Mouse (Mus musculus): ENCODE data around the gene Whrn. TPM values are rescaled to one million over a fixed set of nuclear protein-coding genes. Genes with fewer than 3 reads are reported as not detected.

Whrn gene
- total and polyA plus RNA-seq, 2 experiments from 2014 or later: 3.8 to 13.0 TPM

GRCm38 (mm10) chr4:63486523-63486922 is 9.3 kb downstream of the Whrn start:
- H3K36me3 ChIP-seq (ENCODE audit: insufficient read depth): no peaks in the 10 kb centered on the region
- H3K27ac ChIP-seq (ENCODE audit: low read depth, low read length): no peak overlapping the region
- no peak overlapping the region for H3K4me2 ChIP-seq (ENCODE audit: low read depth)
- H3K4me3 ChIP-seq (ENCODE audit: low read depth, low read length): no peak overlapping the region
- no peaks in the 10 kb centered on the region for H3K9me3 ChIP-seq (ENCODE audit: low read length)
- no peak overlapping the region for H3K9ac ChIP-seq
- H3K4me1 ChIP-seq (ENCODE audit: insufficient read depth): no peaks in the 10 kb centered on the region
- no peak for TF ChIP-seq CTCF (IDR thresholded peaks at IDR 0.05; ENCODE audit: low read depth)
- no peak for ATAC-seq
- no peak for DNase-seq
- WGBS: 46% methylated on average over 4 of the region's 4 CpGs
- H3K27me3 ChIP-seq (ENCODE audit: insufficient read depth, low read length): no peaks in the 10 kb centered on the region

- Histone ChIP-seq H3K36me3 (ENCODE audit: insufficient read depth) (no peaks in the 10 kb centered on the region), H3K4me1 (ENCODE audit: insufficient read depth) (no peaks in the 10 kb centered on the region), H3K9me3 (ENCODE audit: low read length) (no peaks in the 10 kb centered on the region), H3K27ac (ENCODE audit: low read depth, low read length) (no peak overlapping the region), H3K27me3 (ENCODE audit: insufficient read depth, low read length) (no peaks in the 10 kb centered on the region), H3K4me3 (ENCODE audit: low read depth, low read length) (no peak overlapping the region), H3K9ac (no peak overlapping the region), H3K4me2 (ENCODE audit: low read depth) (no peak overlapping the region)
- ATAC-seq (no peak), DNase-seq (no peak)
- TF ChIP-seq CTCF (IDR thresholded peaks at IDR 0.05; ENCODE audit: low read depth): no peak
- WGBS: 55% methylated on average over 7 of the region's 7 CpGs
Observed at GRCm38 (mm10) chr4:63483741-63484140, 12.1 kb downstream of the Whrn start.

GRCm38 (mm10) chr4:63480845-63481167 is 15.0 kb downstream of the Whrn start:
- ATAC-seq (no peak), DNase-seq (no peak)
- Histone ChIP-seq H3K9me3 (ENCODE audit: low read length) (no peaks in the 10 kb centered on the region), H3K27me3 (ENCODE audit: insufficient read depth, low read length) (no peaks in the 10 kb centered on the region), H3K36me3 (ENCODE audit: insufficient read depth) (no peaks in the 10 kb centered on the region), H3K4me2 (ENCODE audit: low read depth) (no peak overlapping the region), H3K9ac (no peak overlapping the region), H3K27ac (ENCODE audit: low read depth, low read length) (no peak overlapping the region), H3K4me3 (ENCODE audit: low read depth, low read length) (no peak overlapping the region), H3K4me1 (ENCODE audit: insufficient read depth) (no peaks in the 10 kb centered on the region)
- 53% methylated on average over 11 of the region's 11 CpGs for WGBS
- TF ChIP-seq CTCF (IDR thresholded peaks at IDR 0.05; ENCODE audit: low read depth): no peak

GRCm38 (mm10) chr4:63480098-63480844 is 15.5 kb downstream of the Whrn start:
- TF ChIP-seq CTCF (IDR thresholded peaks at IDR 0.05; ENCODE audit: low read depth): peak; percentile 81
- Histone ChIP-seq H3K4me3 (ENCODE audit: low read depth, low read length) (no peak overlapping the region), H3K36me3 (ENCODE audit: insufficient read depth) (no peaks in the 10 kb centered on the region), H3K4me1 (ENCODE audit: insufficient read depth) (no peaks in the 10 kb centered on the region), H3K9ac (no peak overlapping the region), H3K9me3 (ENCODE audit: low read length) (no peaks in the 10 kb centered on the region), H3K4me2 (ENCODE audit: low read depth) (no peak overlapping the region), H3K27me3 (ENCODE audit: insufficient read depth, low read length) (no peaks in the 10 kb centered on the region), H3K27ac (ENCODE audit: low read depth, low read length) (no peak overlapping the region)
- WGBS: 39% methylated on average over 11 of the region's 11 CpGs
- peak; percentile 59; the same call in 1 of the 2 replicates for ATAC-seq
- DNase-seq: peak; percentile 54

GRCm38 (mm10) chr4:63478036-63478435 is 17.8 kb downstream of the Whrn start:
- Histone ChIP-seq H3K27me3 (ENCODE audit: insufficient read depth, low read length) (no peaks in the 10 kb centered on the region), H3K9me3 (ENCODE audit: low read length) (no peaks in the 10 kb centered on the region), H3K4me1 (ENCODE audit: insufficient read depth) (no peaks in the 10 kb centered on the region), H3K27ac (ENCODE audit: low read depth, low read length) (no peak overlapping the region), H3K9ac (no peak overlapping the region), H3K36me3 (ENCODE audit: insufficient read depth) (no peaks in the 10 kb centered on the region), H3K4me3 (ENCODE audit: low read depth, low read length) (no peak overlapping the region), H3K4me2 (ENCODE audit: low read depth) (no peak overlapping the region)
- DNase-seq: no peak
- no peak for TF ChIP-seq CTCF (IDR thresholded peaks at IDR 0.05; ENCODE audit: low read depth)
- no peak for ATAC-seq
- WGBS: 90% methylated on average over 7 of the region's 7 CpGs

GRCm38 (mm10) chr4:63476891-63477290 is 18.9 kb downstream of the Whrn start:
- no peaks in the 10 kb centered on the region for H3K4me1 ChIP-seq (ENCODE audit: insufficient read depth)
- no peaks in the 10 kb centered on the region for H3K9me3 ChIP-seq (ENCODE audit: low read length)
- DNase-seq (no peak), ATAC-seq (no peak)
- no peak overlapping the region for H3K27ac ChIP-seq (ENCODE audit: low read depth, low read length)
- H3K4me2 ChIP-seq (ENCODE audit: low read depth): no peak overlapping the region
- TF ChIP-seq CTCF (IDR thresholded peaks at IDR 0.05; ENCODE audit: low read depth): no peak
- no peaks in the 10 kb centered on the region for H3K27me3 ChIP-seq (ENCODE audit: insufficient read depth, low read length)
- H3K4me3 ChIP-seq (ENCODE audit: low read depth, low read length): no peak overlapping the region
- WGBS: 97% methylated on average over 6 of the region's 6 CpGs
- no peaks in the 10 kb centered on the region for H3K36me3 ChIP-seq (ENCODE audit: insufficient read depth)
- no peak overlapping the region for H3K9ac ChIP-seq

GRCm38 (mm10) chr4:63475208-63475607 is 20.6 kb downstream of the Whrn start:
- Histone ChIP-seq H3K27ac (ENCODE audit: low read depth, low read length) (no peak overlapping the region), H3K4me3 (ENCODE audit: low read depth, low read length) (no peak overlapping the region), H3K27me3 (ENCODE audit: insufficient read depth, low read length) (no peaks in the 10 kb centered on the region), H3K36me3 (ENCODE audit: insufficient read depth) (no peaks in the 10 kb centered on the region), H3K9me3 (ENCODE audit: low read length) (no peaks in the 10 kb centered on the region), H3K4me2 (ENCODE audit: low read depth) (no peak overlapping the region), H3K9ac (no peak overlapping the region), H3K4me1 (ENCODE audit: insufficient read depth) (no peaks in the 10 kb centered on the region)
- ATAC-seq: no peak
- no peak for TF ChIP-seq CTCF (IDR thresholded peaks at IDR 0.05; ENCODE audit: low read depth)
- WGBS: 78% methylated on average over 3 of the region's 3 CpGs
- no peak for DNase-seq

All from forebrain, postnatal 0 days (tissue).